Mouse (Mus musculus) left cerebral cortex, adult 11 months (tissue): ENCODE measurements around the gene Zscan4f.
"Not testable (repeated sequence)": the region's sequence is repeated elsewhere in the genome, so short reads cannot be mapped to it uniquely, and the experiment has no call there.

Source experiments
- DNase-seq: peaks from one replicate; pipeline ENCODE4 v3.0.0; 2022; ENCODE audit warnings: low spot score

Zscan4f gene

DNA sequence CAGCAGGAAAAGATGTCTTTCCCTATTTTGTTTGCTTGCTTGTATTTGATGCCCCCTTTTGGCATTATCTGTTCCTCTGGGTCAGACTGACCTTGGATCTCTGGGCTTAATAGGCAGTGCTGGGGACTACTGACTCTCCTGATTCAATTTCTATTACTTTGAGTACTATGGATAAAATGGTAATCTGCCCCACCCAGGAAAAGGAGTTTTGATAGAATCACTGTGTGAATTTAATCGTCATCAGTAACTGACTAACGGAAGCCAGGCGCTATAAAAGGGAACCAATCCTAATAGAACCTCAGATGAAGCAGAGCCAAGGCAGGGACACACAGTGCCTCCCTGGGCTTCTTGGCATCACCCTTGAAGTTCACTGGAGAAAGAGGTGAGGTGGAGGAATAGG is at the start of gene Zscan4f:
Gene Zscan4f (plus strand): TSS at position 301 of the 400 bp plus-strand sequence.
- DNase-seq = not testable (repeated sequence)

DNA sequence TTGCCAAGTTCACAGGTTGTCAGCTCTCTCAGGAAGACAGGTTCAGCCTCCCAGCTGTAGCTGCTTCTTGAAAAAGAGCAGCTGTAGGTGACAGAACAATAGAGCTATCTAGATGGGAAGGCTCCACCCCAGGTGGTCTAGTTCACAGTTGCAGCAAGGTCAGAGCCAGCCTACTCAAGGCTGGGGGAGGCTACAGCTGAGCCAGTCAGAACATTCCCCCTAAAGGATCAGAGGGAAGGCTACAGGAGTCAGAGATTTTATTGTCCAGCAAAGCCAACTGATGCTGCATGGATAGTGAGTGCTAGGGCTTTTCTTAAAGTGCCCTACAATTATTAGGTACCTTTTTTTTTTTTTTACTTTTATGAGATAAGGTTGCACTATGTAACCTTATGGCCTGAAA is 13.1 kb upstream of the Zscan4f start:
- not testable (repeated sequence) for DNase-seq
